Mouse (Mus musculus): ENCODE results near the gene Dusp5. TPM values are rescaled to one million over a fixed set of nuclear protein-coding genes. Genes with fewer than 3 reads are reported as not detected.
"Not testable (repeated sequence)": the region's sequence is repeated elsewhere in the genome, so short reads cannot be mapped to it uniquely, and the experiment has no call there.

Dusp5 gene
- polyA plus RNA-seq, 1 experiment from 2014 or later = 3.8 TPM

- H3K4me2 ChIP-seq; H3K9me3 ChIP-seq (replicated peaks); H3K4me1 ChIP-seq; H3K27me3 ChIP-seq (replicated peaks); H3K27ac ChIP-seq (replicated peaks); H3K9ac ChIP-seq (replicated peaks); H3K36me3 ChIP-seq; ATAC-seq (ENCODE audit: low FRiP score); H3K4me3 ChIP-seq (replicated peaks): not testable (repeated sequence)
- WGBS = 91% methylated on average over 8 of the region's 8 CpGs
These were observed 51.4 kb downstream of the Dusp5 start for GRCm38 (mm10) chr19:53580271-53580670.

DNA sequence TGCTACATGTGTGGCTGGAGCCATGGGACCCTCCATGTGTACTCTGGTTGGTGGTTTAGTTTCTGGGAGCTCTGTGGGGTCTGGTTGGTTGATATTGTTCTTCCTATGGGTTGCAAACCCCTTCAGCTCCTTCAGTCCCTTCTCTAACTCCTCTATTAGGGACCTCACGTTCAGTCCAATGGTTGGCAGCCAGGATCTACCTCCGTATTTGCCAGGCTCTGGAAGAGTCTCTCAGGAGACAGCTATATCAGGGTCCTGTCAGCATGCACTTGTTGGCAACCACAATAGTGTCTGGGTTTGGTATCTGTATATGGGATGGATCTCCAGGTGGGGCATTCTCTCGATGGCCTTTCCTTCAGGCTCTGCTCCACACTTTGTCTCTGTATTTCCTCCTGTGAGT, 58.8 kb downstream of the Dusp5 start:
- H3K27ac ChIP-seq (replicated peaks); H3K4me3 ChIP-seq (replicated peaks); H3K9ac ChIP-seq (replicated peaks); H3K9me3 ChIP-seq (replicated peaks); H3K4me1 ChIP-seq; H3K36me3 ChIP-seq; ATAC-seq (ENCODE audit: low FRiP score); H3K27me3 ChIP-seq (replicated peaks); H3K4me2 ChIP-seq: not testable (repeated sequence)
- 89% methylated on average over 3 of the region's 3 CpGs for WGBS

GRCm38 (mm10) chr19:53588968-53589367, 60.1 kb downstream of the Dusp5 start, which contains the start of gene Nutf2-ps1:
Nutf2-ps1 (minus strand) TSS chr19:53589068.
- not testable (repeated sequence) for ATAC-seq (ENCODE audit: low FRiP score); H3K36me3 ChIP-seq; H3K27me3 ChIP-seq (replicated peaks); H3K4me3 ChIP-seq (replicated peaks); H3K9ac ChIP-seq (replicated peaks); H3K27ac ChIP-seq (replicated peaks); H3K9me3 ChIP-seq (replicated peaks); H3K4me1 ChIP-seq; H3K4me2 ChIP-seq
- WGBS = 96% methylated on average over 7 of the region's 7 CpGs

Other genes starting within 250 kb of the Dusp5 start
- 40.0 and 40.8 TPM in 2 replicates for gene Mxi1, start 218.6 kb upstream of the Dusp5 start, polyA plus RNA-seq (2015; fragmentation: Nextera tagmentation; extraction: Ambion mirVana)
- gene Gm10197, start 157.3 kb upstream of the Dusp5 start, polyA plus RNA-seq (2015; fragmentation: Nextera tagmentation; extraction: Ambion mirVana) = not detected in 2 replicates
- gene Smndc1, start 138.5 kb upstream of the Dusp5 start, polyA plus RNA-seq (2015; fragmentation: Nextera tagmentation; extraction: Ambion mirVana) = 29.3 and 31.6 TPM in 2 replicates
- 220 and 221 TPM in 2 replicates for gene Nutf2-ps1, start 60.0 kb downstream of the Dusp5 start, polyA plus RNA-seq (2015; fragmentation: Nextera tagmentation; extraction: Ambion mirVana)
- 49.9 and 56.9 TPM in 2 replicates for gene Smc3, start 71.3 kb downstream of the Dusp5 start, polyA plus RNA-seq (2015; fragmentation: Nextera tagmentation; extraction: Ambion mirVana)
- gene Rbm20, start 148.2 kb downstream of the Dusp5 start, polyA plus RNA-seq (2015; fragmentation: Nextera tagmentation; extraction: Ambion mirVana) = 0.51 and 1.4 TPM in 2 replicates